Mouse (Mus musculus): Measurements from ENCODE around the gene Dpp4.

DNA sequence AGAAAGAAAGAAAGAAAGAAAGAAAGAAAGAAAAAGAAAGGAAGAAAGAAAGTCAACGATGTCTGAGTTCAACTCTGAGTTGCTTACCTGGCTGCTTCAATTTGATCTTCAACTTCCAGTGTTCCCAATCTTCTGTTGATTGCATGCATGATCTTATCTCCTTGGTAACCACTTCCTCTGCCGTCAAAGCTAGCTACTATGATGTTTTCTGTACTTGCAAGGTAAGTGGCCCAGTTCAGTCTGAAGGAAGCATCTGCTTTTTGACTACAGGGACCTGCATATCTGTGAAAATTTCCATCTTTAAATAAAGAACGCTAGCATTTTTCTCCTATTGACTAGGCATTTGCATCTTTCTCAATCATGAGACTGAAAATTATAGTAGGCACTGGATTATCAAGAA is 60.0 kb downstream of the Dpp4 start:
- TF ChIP-seq CTCF (IDR thresholded peaks at IDR 0.05; ENCODE audit: low read depth) = no peak
- no peak for TF ChIP-seq EP300 (IDR thresholded peaks at IDR 0.05; ENCODE audit: low read depth)
